Mouse (Mus musculus) embryonic stem cell, embryonic (primary cell): Measurements from ENCODE around the gene Robo1.

Source experiments
- CTCF ChIA-PET, 4 experiments: fragments of 300-600 bp in 2 of 4; fragments of 350-600 bp in 2 of 4; sonication (Branson Sonifier 250); formaldehyde crosslinking; loops; one replicate each; lab custom pipeline; 2022; ENCODE audit warnings: inconsistent platforms in 2 of 4; lab: Charles Lee
- POLR2A ChIA-PET, 4 experiments: fragments of 300-600 bp in 2 of 4; fragments of 350-600 bp in 2 of 4; sonication (Branson Sonifier 250); formaldehyde crosslinking; loops; one replicate each; lab custom pipeline; 2022; ENCODE audit warnings: antibody characterized with exemption in 4 of 4, inconsistent platforms in 1 of 4; lab: Charles Lee

Robo1 gene

GRCm38 (mm10) chr16:72993594-72993993, 685.5 kb downstream of the Robo1 start:
- CTCF ChIA-PET = interaction anchor here in 1 of 4 experiments (1.4 kb wide), 1 partner anchor 162 kb away, joined by 4 read pairs; no protein-coding TSS in a partner anchor
- POLR2A ChIA-PET = interaction anchor here in 1 of 4 experiments (1.4 kb wide), 1 partner anchor 10 kb away, joined by 3 read pairs; no protein-coding TSS in a partner anchor

- ChIA-PET CTCF (interaction anchor here in 3 of 4 experiments (0.6 to 2.1 kb wide), 8 partner anchors 12 to 385 kb away, joined by 3 to 29 read pairs (median 6); no protein-coding TSS in a partner anchor), POLR2A (interaction anchor here in 2 of 4 experiments (0.6 to 1.1 kb wide), 3 partner anchors 12 to 540 kb away, joined by 3 read pairs; no protein-coding TSS in a partner anchor)
These were observed 687.3 kb downstream of the Robo1 start for GRCm38 (mm10) chr16:72995251-72995954.

- ChIA-PET POLR2A (interaction anchor here in 1 of 4 experiments (1.1 kb wide), 1 partner anchor 12 kb away, joined by 3 read pairs; no protein-coding TSS in a partner anchor), CTCF (interaction anchor here in 3 of 4 experiments (0.5 to 2.1 kb wide), 7 partner anchors 11 to 385 kb away, joined by 3 to 29 read pairs (median 5); no protein-coding TSS in a partner anchor)
These were observed 687.9 kb downstream of the Robo1 start for GRCm38 (mm10) chr16:72995955-72996535.

GRCm38 (mm10) chr16:72998677-72999076, 690.6 kb downstream of the Robo1 start:
- ChIA-PET POLR2A (no interaction called here), CTCF (interaction anchor here in 2 of 4 experiments (0.6 to 0.8 kb wide), 2 partner anchors 157 kb away, joined by 3 to 4 read pairs; no protein-coding TSS in a partner anchor)

GRCm38 (mm10) chr16:73002685-73003084, 694.6 kb downstream of the Robo1 start:
- ChIA-PET POLR2A (interaction anchor here in 1 of 4 experiments (0.9 kb wide), 1 partner anchor 12 kb away, joined by 3 read pairs; no protein-coding TSS in a partner anchor), CTCF (no interaction called here)

GRCm38 (mm10) chr16:73004601-73005000, 696.5 kb downstream of the Robo1 start:
- ChIA-PET POLR2A (interaction anchor here in 1 of 4 experiments (0.5 to 1.1 kb wide), 2 partner anchors 18 to 368 kb away, joined by 3 read pairs; no protein-coding TSS in a partner anchor), CTCF (no interaction called here)

- ChIA-PET POLR2A (no interaction called here), CTCF (no interaction called here)
These were observed 697.7 kb downstream of the Robo1 start for GRCm38 (mm10) chr16:73005831-73006230.

- POLR2A ChIA-PET = interaction anchor here in 2 of 4 experiments (0.7 to 1.0 kb wide), 3 partner anchors 11 to 850 kb away, joined by 3 to 4 read pairs (median 4); no protein-coding TSS in a partner anchor
- CTCF ChIA-PET = interaction anchor here in 1 of 4 experiments (1.2 kb wide), 1 partner anchor 12 kb away, joined by 4 read pairs; no protein-coding TSS in a partner anchor
These were observed 699.3 kb downstream of the Robo1 start for GRCm38 (mm10) chr16:73007434-73007833.

- POLR2A ChIA-PET = interaction anchor here in 1 of 4 experiments (0.7 to 1.1 kb wide), 3 partner anchors 10 to 16 kb away, joined by 3 read pairs; no protein-coding TSS in a partner anchor
- CTCF ChIA-PET = interaction anchor here in 1 of 4 experiments (1.9 to 2.0 kb wide), 2 partner anchors 16 to 144 kb away, joined by 5 to 8 read pairs; no protein-coding TSS in a partner anchor
These were observed 703.2 kb downstream of the Robo1 start for GRCm38 (mm10) chr16:73011313-73011712.

- POLR2A ChIA-PET = interaction anchor here in 1 of 4 experiments (1.5 kb wide), 1 partner anchor 13 kb away, joined by 3 read pairs; no protein-coding TSS in a partner anchor
- CTCF ChIA-PET = interaction anchor here in 2 of 4 experiments (1.0 to 1.9 kb wide), 3 partner anchors 86 to 143 kb away, joined by 3 to 8 read pairs (median 3); no protein-coding TSS in a partner anchor
These were observed 704.8 kb downstream of the Robo1 start for GRCm38 (mm10) chr16:73012926-73013325.

- POLR2A ChIA-PET = interaction anchor here in 1 of 4 experiments (0.7 to 1.6 kb wide), 4 partner anchors 8 to 233 kb away, joined by 3 to 6 read pairs (median 4); no protein-coding TSS in a partner anchor
- CTCF ChIA-PET = interaction anchor here in 1 of 4 experiments (0.6 kb wide), 1 partner anchor 19 kb away, joined by 3 read pairs; no protein-coding TSS in a partner anchor
These were observed 706.4 kb downstream of the Robo1 start for GRCm38 (mm10) chr16:73014544-73014943.

GRCm38 (mm10) chr16:73015976-73016375, 707.9 kb downstream of the Robo1 start:
- ChIA-PET POLR2A (no interaction called here), CTCF (interaction anchor here in 1 of 4 experiments (0.6 kb wide), 1 partner anchor 139 kb away, joined by 10 read pairs; no protein-coding TSS in a partner anchor)

GRCm38 (mm10) chr16:73016801-73017200, 708.7 kb downstream of the Robo1 start:
- POLR2A ChIA-PET = no interaction called here
- CTCF ChIA-PET = no interaction called here

- ChIA-PET CTCF (no interaction called here), POLR2A (interaction anchor here in 1 of 4 experiments (1.1 kb wide), 1 partner anchor 361 kb away, joined by 3 read pairs; no protein-coding TSS in a partner anchor)
These were observed 716.2 kb downstream of the Robo1 start for GRCm38 (mm10) chr16:73024326-73024725.

GRCm38 (mm10) chr16:73027692-73028091, 719.6 kb downstream of the Robo1 start:
- ChIA-PET CTCF (no interaction called here), POLR2A (interaction anchor here in 1 of 4 experiments (0.8 kb wide), 1 partner anchor 17 kb away, joined by 3 read pairs; no protein-coding TSS in a partner anchor)

GRCm38 (mm10) chr16:73030999-73031398, 722.9 kb downstream of the Robo1 start:
- ChIA-PET CTCF (interaction anchor here in 1 of 4 experiments (1.0 kb wide), 1 partner anchor 125 kb away, joined by 3 read pairs; no protein-coding TSS in a partner anchor), POLR2A (interaction anchor here in 1 of 4 experiments (0.6 to 1.0 kb wide), 2 partner anchors 13 to 88 kb away, joined by 3 to 4 read pairs; no protein-coding TSS in a partner anchor)

GRCm38 (mm10) chr16:73035210-73035985, 727.3 kb downstream of the Robo1 start:
- ChIA-PET CTCF (no interaction called here), POLR2A (no interaction called here)

GRCm38 (mm10) chr16:73038552-73038951, 730.4 kb downstream of the Robo1 start:
- ChIA-PET CTCF (no interaction called here), POLR2A (no interaction called here)
